Mouse (Mus musculus) limb, embryonic 11.5 days (tissue): ENCODE measurements around the gene Tram2. TPM values are rescaled to one million over a fixed set of nuclear protein-coding genes. Genes with fewer than 3 reads are reported as not detected.

Experiments used
- ATAC-seq: fragments of 200-750 bp; cut with Nextera tagmentation; 2 replicates; pipeline ENCODE4 v1.8.0; 2017; ENCODE audit warnings: low read depth; ENCODE audit not compliant: insufficient number of reproducible peaks, low FRiP score, low TSS enrichment
- DNase-seq: peaks from one replicate; pipeline ENCODE4 v3.0.0-alpha.2; 2015; ENCODE audit warnings: low spot score
- H3K27ac ChIP-seq: fragments of 300-500 bp; sonication (generic); replicated peaks from 2 replicates; pipeline ENCODE4 v1.5.1; 2014; ENCODE audit warnings: low read depth, mild to moderate bottlenecking, low read length
- H3K27me3 ChIP-seq: fragments of 300-500 bp; sonication (generic); 2 replicates; pipeline ENCODE4 v1.6.1; 2014; ENCODE audit warnings: mild to moderate bottlenecking, low read length, mixed read lengths; ENCODE audit not compliant: control insufficient read depth, insufficient read depth
- H3K36me3 ChIP-seq: fragments of 300-500 bp; sonication (generic); 2 replicates; pipeline ENCODE4 v1.6.1; 2014; ENCODE audit warnings: mild to moderate bottlenecking, low read length, moderate library complexity, mixed read lengths; ENCODE audit not compliant: control insufficient read depth, insufficient read depth
- H3K4me1 ChIP-seq: fragments of 300-500 bp; sonication (generic); 2 replicates; pipeline ENCODE4 v1.6.1; 2014; ENCODE audit warnings: low read length, mixed read lengths; ENCODE audit not compliant: control insufficient read depth, insufficient read depth
- H3K4me2 ChIP-seq: fragments of 300-500 bp; sonication (generic); 2 replicates; pipeline ENCODE4 v1.6.1; 2014; ENCODE audit warnings: low read depth, mild to moderate bottlenecking, moderate library complexity; ENCODE audit not compliant: severe bottlenecking
- H3K4me3 ChIP-seq: fragments of 300-500 bp; sonication (generic); 2 replicates; pipeline ENCODE4 v1.5.1; 2014; ENCODE audit warnings: low read depth, low read length
- H3K9ac ChIP-seq: fragments of 300-500 bp; sonication (generic); 2 replicates; pipeline ENCODE4 v1.6.1; 2014; ENCODE audit warnings: mild to moderate bottlenecking, low read length
- H3K9me3 ChIP-seq: fragments of 300-500 bp; sonication (generic); 2 replicates; pipeline ENCODE4 v1.6.1; 2016; ENCODE audit warnings: low read length; ENCODE audit not compliant: control insufficient read depth
- WGBS: fragments of 180-500 bp; shearing (Covaris S2); extraction: QIAGEN DNeasy Blood & Tissue Kit; methylation state at CpG from one replicate; pipeline ENCODE4 v1.1.7; 2014; 5-methylcytosine and 5-hydroxymethylcytosine counted together
- polyA plus RNA-seq: library from polyadenylated mRNA; unstranded; fragments of >200 nt; fragmentation: Nextera tagmentation; extraction: Ambion mirVana; gene quantifications from 2 replicates; pipeline ENCODE4 v1.2.1, GENCODE M21; 2014

Tram2 gene
- polyA plus RNA-seq, 1 experiment from 2014 or later: 8.6 TPM

DNA sequence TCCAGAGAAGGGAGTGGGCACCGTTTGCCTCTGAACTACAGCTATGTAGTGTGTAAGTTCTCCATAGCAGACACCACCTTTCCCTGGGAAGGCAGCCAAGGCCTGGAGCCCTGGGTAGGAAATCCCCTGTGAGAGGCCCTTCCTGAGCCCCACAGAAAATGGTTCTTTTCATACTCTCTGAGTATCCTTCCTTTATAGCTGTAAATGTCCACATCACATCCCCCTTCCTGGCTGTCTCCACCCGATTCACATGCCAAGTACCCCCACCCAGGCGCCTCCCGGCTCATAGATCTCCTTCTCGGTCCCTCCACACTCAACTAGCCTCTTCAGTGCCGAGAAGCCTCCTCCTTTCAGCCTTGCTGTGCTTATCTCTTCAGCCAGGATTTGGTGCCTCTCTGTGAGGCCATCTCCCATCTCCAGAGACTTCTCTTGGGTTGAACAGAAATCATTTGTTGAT, 10.7 kb upstream of the Tram2 start:
- Histone ChIP-seq H3K9ac (no peak overlapping the region), H3K9me3 (no peaks in the 10 kb centered on the region), H3K4me2 (no peak overlapping the region), H3K27ac (no peak overlapping the region), H3K4me1 (no peaks in the 10 kb centered on the region), H3K4me3 (no peak overlapping the region), H3K27me3 (no peaks in the 10 kb centered on the region), H3K36me3 (no peaks in the 10 kb centered on the region)
- no peak for DNase-seq
- ATAC-seq: no peak
- WGBS: 77% methylated on average over 6 of the region's 6 CpGs

DNA sequence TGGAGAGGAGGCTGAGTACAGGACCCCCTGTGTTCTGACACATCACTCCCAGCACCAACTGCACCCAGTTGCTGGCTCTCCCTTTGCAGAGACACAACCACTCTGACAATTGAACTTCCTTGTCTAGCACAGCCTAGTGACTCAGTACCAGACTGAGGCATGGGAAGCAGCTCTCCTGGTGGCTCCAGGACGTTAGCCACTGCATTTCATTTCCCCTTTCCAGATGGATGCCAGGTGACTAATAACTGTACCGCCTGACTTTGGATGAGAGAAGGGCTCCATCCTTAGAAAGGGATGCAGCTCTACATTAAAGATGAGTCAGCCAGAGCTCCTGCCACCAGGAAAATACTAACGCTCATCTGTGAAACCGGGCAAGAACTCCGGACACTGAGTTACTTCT, 7.3 kb upstream of the Tram2 start:
- Histone ChIP-seq H3K27ac (no peak overlapping the region), H3K9ac (no peak overlapping the region), H3K27me3 (no peaks in the 10 kb centered on the region), H3K4me1 (no peaks in the 10 kb centered on the region), H3K4me2 (no peak overlapping the region), H3K36me3 (no peaks in the 10 kb centered on the region), H3K9me3 (no peaks in the 10 kb centered on the region), H3K4me3 (no peak overlapping the region)
- DNase-seq: no peak
- no peak for ATAC-seq
- 79% methylated on average over 5 of the region's 5 CpGs for WGBS

GRCm38 (mm10) chr1:21084661-21085060, 5.6 kb upstream of the Tram2 start:
- no peak overlapping the region for H3K4me2 ChIP-seq
- no peaks in the 10 kb centered on the region for H3K27me3 ChIP-seq
- WGBS: 78% methylated on average over 2 of the region's 2 CpGs
- no peak overlapping the region for H3K27ac ChIP-seq
- H3K9me3 ChIP-seq: no peaks in the 10 kb centered on the region
- no peak for ATAC-seq
- H3K36me3 ChIP-seq: no peaks in the 10 kb centered on the region
- no peak overlapping the region for H3K4me3 ChIP-seq
- no peaks in the 10 kb centered on the region for H3K4me1 ChIP-seq
- no peak for DNase-seq
- no peak overlapping the region for H3K9ac ChIP-seq

DNA sequence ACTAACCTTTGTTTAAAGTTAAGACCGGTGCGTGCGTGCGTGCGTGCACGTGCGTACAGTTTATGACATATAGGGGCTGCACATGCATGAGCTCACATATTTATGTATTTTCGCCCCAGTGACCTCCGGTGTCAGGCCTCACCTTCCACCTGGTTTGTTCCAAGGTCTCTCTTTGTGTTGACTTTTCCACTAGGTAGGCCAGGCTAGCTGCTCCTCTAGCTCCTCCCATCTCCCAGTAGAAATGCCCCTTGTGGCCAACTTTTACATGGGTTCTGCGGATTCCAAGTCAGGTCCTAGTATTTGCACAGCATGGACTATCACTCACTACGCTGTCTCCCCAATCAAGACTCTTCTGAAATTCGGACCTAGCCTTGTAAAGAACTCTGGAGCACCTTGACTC, 1.3 kb upstream of the Tram2 start:
- no peak overlapping the region for H3K9ac ChIP-seq
- H3K9me3 ChIP-seq: no peaks in the 10 kb centered on the region
- no peak overlapping the region for H3K4me3 ChIP-seq
- no peaks in the 10 kb centered on the region for H3K27me3 ChIP-seq
- no peak overlapping the region for H3K27ac ChIP-seq
- 88% methylated on average over 12 of the region's 12 CpGs for WGBS
- peaks cover 15% of the 10 kb centered on the region; the same call in 1 of the 2 replicates for H3K4me1 ChIP-seq
- no peak overlapping the region for H3K4me2 ChIP-seq
- ATAC-seq (no peak), DNase-seq (peak; percentile 26)
- no peaks in the 10 kb centered on the region for H3K36me3 ChIP-seq

GRCm38 (mm10) chr1:21078481-21079214, 381 bp downstream of the Tram2 start:
- Histone ChIP-seq H3K9ac (peak overlapping the region; percentile 55), H3K27me3 (no peaks in the 10 kb centered on the region), H3K36me3 (no peaks in the 10 kb centered on the region), H3K4me2 (peak overlapping the region; percentile 68), H3K27ac (no peak overlapping the region), H3K4me1 (peaks cover 15% of the 10 kb centered on the region; the same call in 1 of the 2 replicates), H3K9me3 (no peaks in the 10 kb centered on the region), H3K4me3 (peak overlapping the region; percentile 54)
- under 1% methylated on average over 35 of the region's 36 CpGs for WGBS
- DNase-seq (peak; percentile 58), ATAC-seq (peak; percentile 63)

GRCm38 (mm10) chr1:21077619-21078018, 1.4 kb downstream of the Tram2 start:
- no peak overlapping the region for H3K9ac ChIP-seq
- DNase-seq (no peak), ATAC-seq (no peak)
- peaks cover 15% of the 10 kb centered on the region; the same call in 1 of the 2 replicates for H3K4me1 ChIP-seq
- 86% methylated on average over 7 of the region's 7 CpGs for WGBS
- H3K9me3 ChIP-seq: no peaks in the 10 kb centered on the region
- H3K27ac ChIP-seq: no peak overlapping the region
- no peaks in the 10 kb centered on the region for H3K27me3 ChIP-seq
- no peaks in the 10 kb centered on the region for H3K36me3 ChIP-seq
- peak overlapping the region; percentile 68 for H3K4me2 ChIP-seq
- peak overlapping the region; percentile 54; the same call in 1 of the 2 replicates for H3K4me3 ChIP-seq

GRCm38 (mm10) chr1:21077191-21077590, 1.8 kb downstream of the Tram2 start:
- no peak overlapping the region for H3K4me3 ChIP-seq
- H3K9ac ChIP-seq: 0 out of 2 replicates have a peak overlapping the region, but pooled peaks have one; percentile 7
- no peak overlapping the region for H3K27ac ChIP-seq
- H3K9me3 ChIP-seq: no peaks in the 10 kb centered on the region
- ATAC-seq (no peak), DNase-seq (peak; percentile 37)
- WGBS: 56% methylated on average over 5 of the region's 5 CpGs
- H3K4me1 ChIP-seq: peaks cover 15% of the 10 kb centered on the region; the same call in 1 of the 2 replicates
- peak overlapping the region; percentile 68; the same call in 1 of the 2 replicates for H3K4me2 ChIP-seq
- no peaks in the 10 kb centered on the region for H3K36me3 ChIP-seq
- no peaks in the 10 kb centered on the region for H3K27me3 ChIP-seq

DNA sequence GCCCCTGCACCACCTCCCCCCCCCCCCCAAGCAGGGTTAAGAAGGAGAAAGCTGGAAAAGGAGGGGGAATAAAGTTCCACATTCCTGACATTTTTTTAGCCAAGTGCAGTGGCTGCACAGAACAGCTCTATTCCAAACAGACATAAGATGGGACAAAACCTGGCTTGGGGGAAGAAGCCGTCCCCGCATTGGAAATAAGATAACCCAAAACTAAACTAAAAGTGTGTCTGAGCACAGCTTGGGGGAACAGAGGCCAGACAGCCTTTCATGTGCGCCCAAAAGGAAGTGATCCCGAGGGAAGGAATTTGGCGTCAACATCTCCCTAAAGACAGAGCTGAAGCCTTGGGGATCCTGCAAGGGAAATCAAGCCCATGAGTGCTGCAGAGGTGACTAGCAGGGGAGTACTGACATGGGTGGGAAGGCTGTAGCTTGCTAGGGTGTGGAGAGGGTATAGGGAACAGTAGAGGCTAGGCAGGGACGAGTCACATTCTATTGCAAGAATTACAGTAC, 3.0 kb downstream of the Tram2 start:
- H3K4me2 ChIP-seq: peak overlapping the region; percentile 24; the same call in 1 of the 2 replicates
- no peaks in the 10 kb centered on the region for H3K36me3 ChIP-seq
- WGBS: 27% methylated on average over 6 of the region's 6 CpGs
- H3K27ac ChIP-seq: no peak overlapping the region; the same call in 1 of the 2 replicates
- ATAC-seq (no peak), DNase-seq (no peak)
- H3K9me3 ChIP-seq: no peaks in the 10 kb centered on the region
- H3K4me3 ChIP-seq: no peak overlapping the region
- H3K4me1 ChIP-seq: peaks cover 15% of the 10 kb centered on the region; the same call in 1 of the 2 replicates
- no peaks in the 10 kb centered on the region for H3K27me3 ChIP-seq
- 0 out of 2 replicates have a peak overlapping the region, but pooled peaks have one; percentile 40 for H3K9ac ChIP-seq
